Mouse (Mus musculus): ENCODE data around the gene Hand2.

GRCm38 (mm10) chr8:57331727-57332630 lies 11.2 kb downstream of the Hand2 start:
- TF ChIP-seq CTCF (IDR thresholded peaks at IDR 0.05; ENCODE audit: insufficient read depth, low read depth, low read length) (no peak), POLR2A (IDR thresholded peaks at IDR 0.05; ENCODE audit: insufficient read depth, low read depth, low read length) (no peak)

Measured in olfactory bulb, adult 2 months (tissue).